Mouse (Mus musculus) megakaryocyte-erythroid progenitor cell, adult 5-6 weeks (primary cell): ENCODE results near the gene 4632433K11Rik. TPM values are rescaled to one million over a fixed set of nuclear protein-coding genes. Genes with fewer than 3 reads are reported as not detected.
"Not testable (repeated sequence)": the region's sequence is repeated elsewhere in the genome, so short reads cannot be mapped to it uniquely, and the experiment has no call there.

ENCODE experiments used
- ATAC-seq: replicated peaks from 2 replicates; pipeline ENCODE4 v1.8.0; 2016; ENCODE audit warnings: mild to moderate bottlenecking, inconsistent platforms; ENCODE audit not compliant: severe bottlenecking, poor library complexity, low FRiP score, low TSS enrichment
- total RNA-seq, 2 experiments: library from RNA; stranded (forward) in 1 of 2; stranded (reverse) in 1 of 2; fragments of 200-1000, 215-1000 nt in 1 of 2; fragments of >200 nt in 1 of 2; fragmentation: Nextera tagmentation in 1 of 2; gene quantifications; 2 replicates each; pipeline ENCODE4 v1.2.3; 2014 to 2017

The 4632433K11Rik gene
- total RNA-seq, 2 experiments from 2014 or later = 1.3 TPM; not detected in 1

- no peak for ATAC-seq
Measured at GRCm38 (mm10) chr7:5052438-5052837, 18.5 kb downstream of the 4632433K11Rik start.

GRCm38 (mm10) chr7:5052931-5053343 is 19.0 kb downstream of the 4632433K11Rik start:
- ATAC-seq = no peak

GRCm38 (mm10) chr7:5053456-5054179 is 19.7 kb downstream of the 4632433K11Rik start:
- no peak for ATAC-seq

GRCm38 (mm10) chr7:5056651-5057263 is 22.8 kb downstream of the 4632433K11Rik start:
- ATAC-seq = no peak

- ATAC-seq = no peak
Measured at GRCm38 (mm10) chr7:5057381-5057780, 23.5 kb downstream of the 4632433K11Rik start.

- ATAC-seq = no peak
Measured at GRCm38 (mm10) chr7:5057804-5058203, 23.9 kb downstream of the 4632433K11Rik start.

GRCm38 (mm10) chr7:5058631-5059030 is 24.7 kb downstream of the 4632433K11Rik start:
- ATAC-seq = no peak

GRCm38 (mm10) chr7:5059421-5059820 is 25.5 kb downstream of the 4632433K11Rik start:
- no peak for ATAC-seq

- peak; percentile 35 for ATAC-seq
Measured at GRCm38 (mm10) chr7:5060239-5060731, 26.4 kb downstream of the 4632433K11Rik start.

- peak; percentile 69 for ATAC-seq
Measured at GRCm38 (mm10) chr7:5060944-5061773, 27.2 kb downstream of the 4632433K11Rik start.

- ATAC-seq = peak; percentile 43
Measured at GRCm38 (mm10) chr7:5061774-5062359, 27.9 kb downstream of the 4632433K11Rik start, which contains the start of gene U2af2. U2af2 (plus strand) TSS chr7:5062143.

- no peak for ATAC-seq
Measured at GRCm38 (mm10) chr7:5062360-5063001, 28.6 kb downstream of the 4632433K11Rik start.

- ATAC-seq = no peak
Measured at GRCm38 (mm10) chr7:5064886-5065285, 31.0 kb downstream of the 4632433K11Rik start.

- peak; percentile 59 for ATAC-seq
Measured at GRCm38 (mm10) chr7:5073586-5073985, 39.7 kb downstream of the 4632433K11Rik start.

- no peak for ATAC-seq
Measured at GRCm38 (mm10) chr7:5074984-5075383, 41.1 kb downstream of the 4632433K11Rik start.

GRCm38 (mm10) chr7:5076931-5077330 is 43.0 kb downstream of the 4632433K11Rik start:
- no peak for ATAC-seq

- not testable (repeated sequence) for ATAC-seq
Measured at GRCm38 (mm10) chr7:5079365-5080009, 45.6 kb downstream of the 4632433K11Rik start.

GRCm38 (mm10) chr7:5080010-5080751 is 46.3 kb downstream of the 4632433K11Rik start, which contains the start of gene Epn1:
Epn1 (plus strand) TSS chr7:5080235.
- peak; percentile 89 for ATAC-seq
